Mouse (Mus musculus) G1E (cell line): ENCODE data around the gene 1700034J05Rik.

ENCODE experiments used
- CTCF ChIP-seq: IDR thresholded peaks from 2 replicates; pipeline ENCODE4 v1.5.1; 2012; ENCODE audit warnings: low read depth, low read length, inconsistent platforms, mixed read lengths
- GATA1 ChIP-seq: IDR thresholded peaks from 2 replicates; pipeline ENCODE4 v1.6.1; 2012; ENCODE audit warnings: borderline replicate concordance, low read length, inconsistent platforms, mixed read lengths
- POLR2AphosphoS5 ChIP-seq: IDR thresholded peaks from 2 replicates; pipeline ENCODE4 v1.6.1; 2012; ENCODE audit warnings: low read depth, low read length, inconsistent platforms; ENCODE audit not compliant: insufficient replicate concordance
- TAL1 ChIP-seq: conservative IDR thresholded peaks from 2 replicates; pipeline ENCODE4 v1.6.1; 2012; ENCODE audit warnings: low read depth, low read length, inconsistent platforms, mixed read lengths

DNA sequence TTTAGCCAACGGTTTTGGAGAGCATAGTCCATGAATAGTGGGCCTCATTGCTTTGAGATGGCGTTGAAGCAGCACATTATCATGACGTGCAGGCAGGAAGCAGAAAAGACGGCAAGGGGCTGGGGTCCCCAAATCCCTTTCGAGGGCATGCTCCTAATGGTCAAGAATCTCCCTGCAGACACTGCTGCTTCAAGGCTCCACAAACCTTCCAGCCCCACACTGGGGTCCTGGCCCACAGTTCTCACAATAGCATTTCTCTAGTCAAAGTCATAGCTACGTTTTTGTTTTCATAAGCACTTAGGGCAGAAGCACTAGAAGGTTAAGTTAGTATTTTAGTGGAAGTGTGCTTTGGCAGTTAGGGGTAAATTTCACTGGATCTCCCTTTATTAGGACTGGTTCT lies 41.7 kb upstream of the 1700034J05Rik start:
- TF ChIP-seq POLR2AphosphoS5 (no peak), CTCF (no peak), GATA1 (no peak), TAL1 (no peak)
